Mouse (Mus musculus): ENCODE measurements at regions not wholly inside any gene's neighbourhood (a gene's known extent, or its start where the extent isn't known, plus 50 kb on each side); places are given as distances from the start of the nearest gene placed in this dataset.

DNA sequence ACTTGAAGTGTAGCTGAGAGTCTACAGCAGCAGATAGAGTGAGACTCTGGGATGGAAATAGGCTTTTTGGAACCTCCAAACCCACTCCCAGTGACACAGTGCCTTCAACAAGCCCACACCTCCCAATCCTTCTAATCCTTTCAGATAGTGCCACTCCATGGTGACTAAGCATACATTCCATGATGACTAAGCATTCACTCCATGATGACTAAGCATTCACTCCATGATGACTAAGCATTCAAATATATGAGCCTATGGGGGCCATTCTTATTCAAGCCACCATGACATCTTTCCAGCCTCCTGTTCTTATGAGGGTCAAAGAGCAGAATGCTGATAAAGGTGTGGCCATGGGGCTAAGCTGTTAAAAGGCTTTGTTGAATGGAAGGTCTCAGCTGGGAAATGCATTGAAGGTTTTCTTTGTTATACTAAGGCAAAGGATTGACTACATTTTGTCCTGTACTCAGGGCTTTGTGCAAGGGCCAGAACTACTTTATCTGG is 403.8 kb upstream of the Kcnab2 start:
- ATAC-seq (ENCODE audit: insufficient number of reproducible peaks, insufficient read depth, low FRiP score, low read depth), result no peak
- H3K9me3 ChIP-seq (ENCODE audit: control insufficient read depth, low read depth, low read length), result no peaks in the 10 kb centered on the region
- no peak overlapping the region for H3K4me2 ChIP-seq (replicated peaks; ENCODE audit: low read depth, low read length)
- H3K9ac ChIP-seq (replicated peaks; ENCODE audit: low read depth, low read length), result no peak overlapping the region
- no peaks in the 10 kb centered on the region for H3K36me3 ChIP-seq (ENCODE audit: control insufficient read depth, insufficient read depth, low read length)
- no peak overlapping the region for H3K4me3 ChIP-seq (ENCODE audit: low read depth, low read length)
- H3K27me3 ChIP-seq (ENCODE audit: control insufficient read depth, insufficient read depth, low read length), result no peaks in the 10 kb centered on the region
- H3K27ac ChIP-seq (ENCODE audit: low read length), result no peak overlapping the region
- 0 out of 2 replicates have a peak, but pooled peaks cover 2% of the 10 kb centered on the region for H3K4me1 ChIP-seq (ENCODE audit: control insufficient read depth, insufficient read depth, low read length)

DNA sequence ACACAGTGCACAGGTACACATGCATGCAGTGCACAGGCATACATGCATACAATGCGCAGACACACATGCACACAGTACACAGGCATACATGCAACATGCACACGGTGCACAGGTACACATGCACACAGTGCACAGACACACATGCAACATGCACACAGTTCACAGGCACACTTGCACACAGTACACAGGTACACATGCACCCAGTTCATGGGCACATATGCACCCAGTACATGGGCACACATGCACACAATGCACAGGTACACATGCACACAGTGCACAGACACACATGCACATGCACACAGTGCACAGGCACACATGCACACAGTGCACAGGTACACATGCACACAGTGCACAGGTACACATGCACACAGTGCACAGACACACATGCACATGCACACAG is 402.7 kb upstream of the Kcnab2 start:
- no peaks in the 10 kb centered on the region for H3K27me3 ChIP-seq (ENCODE audit: control insufficient read depth, insufficient read depth, low read length)
- 0 out of 2 replicates have a peak, but pooled peaks cover 2% of the 10 kb centered on the region for H3K4me1 ChIP-seq (ENCODE audit: control insufficient read depth, insufficient read depth, low read length)
- no peak for ATAC-seq (ENCODE audit: insufficient number of reproducible peaks, insufficient read depth, low FRiP score, low read depth)
- no peak overlapping the region for H3K4me2 ChIP-seq (replicated peaks; ENCODE audit: low read depth, low read length)
- H3K4me3 ChIP-seq (ENCODE audit: low read depth, low read length), result no peak overlapping the region
- H3K27ac ChIP-seq (ENCODE audit: low read length), result no peak overlapping the region
- WGBS, result 94% methylated on average over 2 of the region's 2 CpGs
- H3K9ac ChIP-seq (replicated peaks; ENCODE audit: low read depth, low read length), result no peak overlapping the region
- no peaks in the 10 kb centered on the region for H3K36me3 ChIP-seq (ENCODE audit: control insufficient read depth, insufficient read depth, low read length)
- H3K9me3 ChIP-seq (ENCODE audit: control insufficient read depth, low read depth, low read length), result no peaks in the 10 kb centered on the region

DNA sequence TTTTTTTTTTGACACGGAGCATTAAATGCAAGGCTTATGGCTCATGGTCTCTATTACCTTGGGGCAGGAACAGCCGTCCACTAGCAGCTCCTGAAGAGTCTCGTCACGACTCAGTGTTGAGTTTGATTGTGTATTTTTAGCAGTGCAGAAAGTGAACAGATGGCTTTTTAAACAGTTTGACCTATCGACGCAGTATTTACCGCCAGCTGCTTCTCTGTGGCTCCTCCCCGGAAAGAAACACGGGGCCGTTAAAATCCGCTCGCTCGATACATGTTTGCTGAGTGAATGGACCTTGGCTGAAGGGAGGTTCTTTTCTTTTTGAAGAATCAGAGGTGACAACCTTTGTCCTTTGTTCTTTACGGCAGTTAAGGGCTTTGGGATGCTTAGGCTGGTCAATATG is 401.3 kb upstream of the Kcnab2 start:
- H3K4me2 ChIP-seq (replicated peaks; ENCODE audit: low read depth, low read length), result no peak overlapping the region
- H3K4me1 ChIP-seq (ENCODE audit: control insufficient read depth, insufficient read depth, low read length), result 0 out of 2 replicates have a peak, but pooled peaks cover 2% of the 10 kb centered on the region
- no peak overlapping the region for H3K4me3 ChIP-seq (ENCODE audit: low read depth, low read length)
- no peaks in the 10 kb centered on the region for H3K9me3 ChIP-seq (ENCODE audit: control insufficient read depth, low read depth, low read length)
- no peak overlapping the region for H3K27ac ChIP-seq (ENCODE audit: low read length)
- 47% methylated on average over 14 of the region's 14 CpGs for WGBS
- no peak overlapping the region for H3K9ac ChIP-seq (replicated peaks; ENCODE audit: low read depth, low read length)
- H3K27me3 ChIP-seq (ENCODE audit: control insufficient read depth, insufficient read depth, low read length), result no peaks in the 10 kb centered on the region
- ATAC-seq (ENCODE audit: insufficient number of reproducible peaks, insufficient read depth, low FRiP score, low read depth), result no peak
- no peaks in the 10 kb centered on the region for H3K36me3 ChIP-seq (ENCODE audit: control insufficient read depth, insufficient read depth, low read length)

DNA sequence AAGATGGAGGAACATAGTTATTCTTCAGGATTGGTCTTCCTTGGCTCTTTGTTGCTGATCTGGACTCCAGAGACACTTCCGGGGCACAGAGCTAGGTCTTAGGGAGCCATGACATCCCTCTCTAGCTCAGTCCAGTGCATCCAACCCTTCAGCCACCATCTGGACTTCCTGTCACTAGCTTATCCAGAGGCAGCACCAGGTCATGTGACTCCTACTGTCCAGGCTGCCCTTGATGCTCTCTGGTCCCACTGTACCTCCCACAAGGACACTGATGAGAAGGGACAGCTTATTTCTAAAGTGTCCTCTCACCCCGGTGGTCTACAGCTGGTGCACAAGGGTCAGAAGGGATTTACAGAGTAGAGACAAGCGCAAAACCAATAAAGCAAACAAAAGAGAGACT is 400.7 kb upstream of the Kcnab2 start:
- Histone ChIP-seq H3K9ac (replicated peaks; ENCODE audit: low read depth, low read length) (no peak overlapping the region), H3K27me3 (ENCODE audit: control insufficient read depth, insufficient read depth, low read length) (no peaks in the 10 kb centered on the region), H3K4me3 (ENCODE audit: low read depth, low read length) (no peak overlapping the region), H3K36me3 (ENCODE audit: control insufficient read depth, insufficient read depth, low read length) (no peaks in the 10 kb centered on the region), H3K27ac (ENCODE audit: low read length) (no peak overlapping the region), H3K4me2 (replicated peaks; ENCODE audit: low read depth, low read length) (no peak overlapping the region), H3K4me1 (ENCODE audit: control insufficient read depth, insufficient read depth, low read length) (0 out of 2 replicates have a peak, but pooled peaks cover 2% of the 10 kb centered on the region), H3K9me3 (ENCODE audit: control insufficient read depth, low read depth, low read length) (no peaks in the 10 kb centered on the region)
- ATAC-seq (ENCODE audit: insufficient number of reproducible peaks, insufficient read depth, low FRiP score, low read depth), result no peak
- 74% methylated on average over 3 of the region's 3 CpGs for WGBS

DNA sequence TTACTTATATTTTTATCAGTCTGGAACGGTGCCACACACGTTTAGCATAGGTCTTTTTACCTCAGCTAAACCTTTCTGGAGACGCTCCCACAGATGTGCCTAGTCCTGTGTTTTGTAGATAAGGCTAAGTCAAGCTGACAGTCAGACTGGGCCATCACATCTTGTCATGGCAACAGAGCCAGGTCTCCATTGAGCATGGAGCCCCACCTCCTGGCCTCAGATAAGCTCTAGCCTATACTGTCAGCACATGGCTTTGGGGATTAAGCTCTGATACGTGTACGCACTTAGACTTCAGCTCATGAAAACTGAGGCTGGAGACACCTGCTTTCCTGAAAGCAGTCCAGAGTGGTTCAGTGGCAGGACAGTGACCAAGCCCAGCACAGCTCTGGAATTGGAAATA is 392.4 kb upstream of the Kcnab2 start:
- Histone ChIP-seq H3K9me3 (ENCODE audit: control insufficient read depth, low read depth, low read length) (no peaks in the 10 kb centered on the region), H3K4me2 (replicated peaks; ENCODE audit: low read depth, low read length) (no peak overlapping the region), H3K4me3 (ENCODE audit: low read depth, low read length) (no peak overlapping the region), H3K36me3 (ENCODE audit: control insufficient read depth, insufficient read depth, low read length) (no peaks in the 10 kb centered on the region), H3K4me1 (ENCODE audit: control insufficient read depth, insufficient read depth, low read length) (no peaks in the 10 kb centered on the region), H3K9ac (replicated peaks; ENCODE audit: low read depth, low read length) (no peak overlapping the region), H3K27ac (ENCODE audit: low read length) (no peak overlapping the region), H3K27me3 (ENCODE audit: control insufficient read depth, insufficient read depth, low read length) (no peaks in the 10 kb centered on the region)
- WGBS, result 67% methylated on average over 5 of the region's 5 CpGs
- ATAC-seq (ENCODE audit: insufficient number of reproducible peaks, insufficient read depth, low FRiP score, low read depth), result no peak

DNA sequence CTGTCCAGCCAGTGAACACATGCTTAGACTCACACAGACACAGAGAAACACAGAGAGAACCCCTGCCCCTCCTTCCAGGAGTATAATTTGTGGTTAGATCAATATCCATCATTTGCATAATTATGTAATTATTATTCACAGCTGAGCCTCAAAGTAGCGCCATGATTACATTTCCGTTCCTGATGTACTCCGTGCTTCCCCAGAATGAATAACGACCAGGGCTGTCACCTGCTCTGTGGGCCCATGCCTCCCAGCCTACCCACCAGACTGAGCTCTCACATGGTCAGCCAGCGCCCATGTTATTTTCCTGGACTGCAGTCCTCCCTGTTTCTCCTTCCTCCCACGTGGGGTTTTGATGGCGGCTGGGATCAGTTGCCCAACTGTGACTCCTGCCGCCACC is 388.2 kb upstream of the Kcnab2 start:
- no peak overlapping the region for H3K4me3 ChIP-seq (ENCODE audit: low read depth, low read length)
- H3K27ac ChIP-seq (ENCODE audit: low read length), result no peak overlapping the region
- no peaks in the 10 kb centered on the region for H3K27me3 ChIP-seq (ENCODE audit: control insufficient read depth, insufficient read depth, low read length)
- no peaks in the 10 kb centered on the region for H3K36me3 ChIP-seq (ENCODE audit: control insufficient read depth, insufficient read depth, low read length)
- 85% methylated on average over 8 of the region's 8 CpGs for WGBS
- H3K4me1 ChIP-seq (ENCODE audit: control insufficient read depth, insufficient read depth, low read length), result no peaks in the 10 kb centered on the region
- H3K4me2 ChIP-seq (replicated peaks; ENCODE audit: low read depth, low read length), result no peak overlapping the region
- ATAC-seq (ENCODE audit: insufficient number of reproducible peaks, insufficient read depth, low FRiP score, low read depth), result no peak
- H3K9me3 ChIP-seq (ENCODE audit: control insufficient read depth, low read depth, low read length), result no peaks in the 10 kb centered on the region
- H3K9ac ChIP-seq (replicated peaks; ENCODE audit: low read depth, low read length), result no peak overlapping the region

DNA sequence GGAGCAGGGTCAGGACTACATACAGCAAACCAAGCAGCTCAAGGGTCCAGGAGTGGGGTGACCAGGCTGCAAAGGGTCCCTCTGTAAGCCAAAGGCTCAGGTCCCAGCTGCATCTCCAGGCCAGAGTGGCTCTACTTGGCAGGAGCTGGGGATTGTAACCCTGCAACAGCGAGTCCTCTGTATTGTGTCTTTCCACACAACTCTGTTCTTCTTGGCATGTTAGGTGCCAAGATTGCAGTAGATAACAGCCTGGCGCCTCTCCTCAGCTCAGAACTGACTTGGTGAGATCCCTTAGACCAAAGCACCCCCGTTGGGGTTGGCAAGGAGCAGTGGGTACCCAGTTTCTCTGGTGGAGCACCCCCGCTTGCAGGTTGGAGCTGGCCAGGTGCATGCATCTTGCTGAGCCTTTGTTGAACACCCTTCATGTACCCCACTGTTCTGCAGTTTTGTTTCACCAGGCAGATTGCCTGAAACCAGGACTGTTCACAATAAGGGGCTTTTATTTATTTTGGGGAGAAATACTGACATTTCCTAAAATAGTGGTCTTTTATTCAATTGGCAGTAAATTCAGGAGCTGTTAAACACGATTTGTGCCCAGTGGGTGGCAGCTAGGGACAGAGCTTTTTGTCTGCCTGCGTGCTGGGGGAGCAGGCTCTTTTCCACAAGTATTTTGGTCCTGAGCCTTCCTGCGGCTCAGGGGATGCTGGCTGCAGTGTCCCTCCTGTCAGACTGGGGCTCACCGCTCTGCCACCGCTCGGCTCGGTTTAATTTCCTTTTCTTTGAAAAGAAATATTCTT is 385.3 kb upstream of the Kcnab2 start:
- Histone ChIP-seq H3K27ac (ENCODE audit: low read length) (no peak overlapping the region), H3K4me2 (replicated peaks; ENCODE audit: low read depth, low read length) (no peak overlapping the region), H3K9me3 (ENCODE audit: control insufficient read depth, low read depth, low read length) (no peaks in the 10 kb centered on the region), H3K27me3 (ENCODE audit: control insufficient read depth, insufficient read depth, low read length) (no peaks in the 10 kb centered on the region), H3K4me3 (ENCODE audit: low read depth, low read length) (no peak overlapping the region), H3K9ac (replicated peaks; ENCODE audit: low read depth, low read length) (no peak overlapping the region), H3K4me1 (ENCODE audit: control insufficient read depth, insufficient read depth, low read length) (no peaks in the 10 kb centered on the region), H3K36me3 (ENCODE audit: control insufficient read depth, insufficient read depth, low read length) (no peaks in the 10 kb centered on the region)
- ATAC-seq (ENCODE audit: insufficient number of reproducible peaks, insufficient read depth, low FRiP score, low read depth), result no peak
- WGBS, result 62% methylated on average over 11 of the region's 11 CpGs

DNA sequence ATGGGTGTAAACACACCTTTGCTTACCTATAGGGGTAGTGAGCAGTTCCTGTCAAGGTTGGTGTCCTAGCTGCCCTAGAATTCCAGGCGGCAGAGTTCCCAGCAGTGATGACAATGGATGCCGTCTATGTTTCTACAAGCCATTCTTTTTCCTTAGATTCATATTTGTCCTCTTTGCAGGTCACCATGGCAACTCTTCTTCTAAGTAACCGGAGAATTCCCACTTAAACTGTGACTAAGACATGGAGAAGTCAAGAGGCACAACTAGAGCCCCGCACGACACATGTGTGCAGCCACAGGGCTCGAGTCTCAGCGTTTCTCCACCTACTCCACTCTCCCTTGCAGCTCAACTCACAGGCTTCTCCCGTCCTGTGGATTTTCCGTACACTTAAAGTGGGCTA is 381.5 kb upstream of the Kcnab2 start:
- 57% methylated on average over 9 of the region's 9 CpGs for WGBS
- Histone ChIP-seq H3K27me3 (ENCODE audit: control insufficient read depth, insufficient read depth, low read length) (no peaks in the 10 kb centered on the region), H3K4me3 (ENCODE audit: low read depth, low read length) (no peak overlapping the region)

DNA sequence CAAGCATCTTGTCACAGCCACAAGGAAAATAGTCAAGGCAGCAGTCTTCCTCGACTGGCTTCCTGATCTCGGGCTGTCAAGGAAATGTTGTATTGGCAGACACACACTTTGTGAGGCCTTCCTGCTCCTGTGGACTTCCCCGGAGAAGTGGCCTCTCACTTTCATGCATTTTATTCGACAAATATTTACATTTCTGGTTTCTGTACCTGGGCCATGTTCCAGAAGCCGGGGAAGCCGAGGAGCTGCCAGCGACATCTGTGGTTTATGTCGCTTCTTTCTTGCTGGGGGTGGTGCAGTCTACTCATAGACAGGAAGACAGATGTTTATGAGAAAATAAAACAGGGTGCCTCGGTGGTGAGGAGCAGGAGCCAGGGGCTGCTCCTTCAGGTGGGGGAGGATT is 372.5 kb upstream of the Kcnab2 start:
- Histone ChIP-seq H3K27ac (ENCODE audit: low read length) (peak overlapping the region; percentile 52; the same call in 1 of the 2 replicates), H3K9ac (replicated peaks; ENCODE audit: low read depth, low read length) (no peak overlapping the region), H3K9me3 (ENCODE audit: control insufficient read depth, low read depth, low read length) (no peaks in the 10 kb centered on the region), H3K4me1 (ENCODE audit: control insufficient read depth, insufficient read depth, low read length) (no peaks in the 10 kb centered on the region), H3K4me3 (ENCODE audit: low read depth, low read length) (no peak overlapping the region), H3K27me3 (ENCODE audit: control insufficient read depth, insufficient read depth, low read length) (no peaks in the 10 kb centered on the region), H3K4me2 (replicated peaks; ENCODE audit: low read depth, low read length) (no peak overlapping the region), H3K36me3 (ENCODE audit: control insufficient read depth, insufficient read depth, low read length) (no peaks in the 10 kb centered on the region)
- ATAC-seq (ENCODE audit: insufficient number of reproducible peaks, insufficient read depth, low FRiP score, low read depth), result peak; percentile 46; the same call in 1 of the 2 replicates
- 16% methylated on average over 9 of the region's 9 CpGs for WGBS

More for the DNA sequence above, 381.5 kb upstream of the Kcnab2 start:
- ATAC-seq (ENCODE audit: insufficient number of reproducible peaks, insufficient read depth, low FRiP score, low read depth), result no peak
- Histone ChIP-seq H3K4me1 (ENCODE audit: control insufficient read depth, insufficient read depth, low read length) (no peaks in the 10 kb centered on the region), H3K9ac (replicated peaks; ENCODE audit: low read depth, low read length) (no peak overlapping the region), H3K9me3 (ENCODE audit: control insufficient read depth, low read depth, low read length) (no peaks in the 10 kb centered on the region), H3K27ac (ENCODE audit: low read length) (no peak overlapping the region), H3K36me3 (ENCODE audit: control insufficient read depth, insufficient read depth, low read length) (no peaks in the 10 kb centered on the region), H3K4me2 (replicated peaks; ENCODE audit: low read depth, low read length) (no peak overlapping the region)
